Mouse (Mus musculus) brain, embryonic 14.5 days (tissue): ENCODE results near the gene Arrdc2.

Experiments used
- CTCF ChIP-seq: fragments of 200-500 bp; IDR thresholded peaks from 2 replicates; pipeline ENCODE4 v1.5.1; 2012; ENCODE audit warnings: inconsistent platforms, mild to moderate bottlenecking, moderate library complexity, borderline replicate concordance; ENCODE audit not compliant: insufficient read depth, insufficient read length; ENCODE audit errors: extremely low read depth
- POLR2A ChIP-seq: fragments of 200-500 bp; IDR thresholded peaks from 2 replicates; pipeline ENCODE4 v1.6.1; 2012; ENCODE audit warnings: mild to moderate bottlenecking, inconsistent platforms, borderline replicate concordance; ENCODE audit not compliant: poor library complexity, insufficient read depth, insufficient read length, severe bottlenecking; ENCODE audit errors: extremely low read depth

DNA sequence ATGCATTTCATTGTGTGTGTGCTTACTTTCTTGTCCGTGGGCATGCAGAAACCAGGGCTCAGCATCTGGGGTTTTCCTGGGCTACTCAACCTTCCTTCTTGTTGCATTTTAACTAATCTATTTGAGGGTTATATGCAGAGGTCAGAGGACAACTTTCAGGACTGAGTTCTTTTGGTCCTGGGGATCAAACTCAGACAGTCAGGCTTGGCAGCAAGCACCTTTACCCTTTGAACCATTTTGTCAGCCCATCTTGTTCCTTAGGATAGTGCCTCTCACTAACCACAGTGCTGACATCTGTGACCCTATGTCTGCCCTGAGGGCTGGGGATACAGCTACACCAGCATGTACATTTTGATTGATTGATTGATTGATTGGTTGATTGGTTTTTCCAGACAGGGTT lies 11.7 kb downstream of the Arrdc2 start:
- TF ChIP-seq CTCF (no peak), POLR2A (no peak)
